Mouse (Mus musculus) embryonic fibroblast, embryonic 13.5 days (primary cell): ENCODE data around the gene Cntn6.

Experiments used
- CTCF ChIP-seq: IDR thresholded peaks from 2 replicates; pipeline ENCODE4 v1.5.1; 2011; ENCODE audit warnings: mild to moderate bottlenecking, control low read depth, low read length, moderate library complexity, borderline replicate concordance; ENCODE audit not compliant: insufficient read depth
- POLR2A ChIP-seq: IDR thresholded peaks from 2 replicates; pipeline ENCODE4 v1.6.1; 2011; ENCODE audit warnings: low read depth, mild to moderate bottlenecking, control low read depth, low read length, moderate library complexity

- TF ChIP-seq POLR2A: no peak
- no peak for TF ChIP-seq CTCF
These were observed 398.5 kb downstream of the Cntn6 start for GRCm38 (mm10) chr6:104891071-104891470.
